Mouse (Mus musculus): ENCODE results near the gene Tmod3.

- TF ChIP-seq POLR2A (IDR thresholded peaks at IDR 0.05; ENCODE audit: borderline replicate concordance, low read depth, low read length) = no peak
- TF ChIP-seq CTCF (IDR thresholded peaks at IDR 0.05; ENCODE audit: low read depth, low read length) = no peak
These were observed 48.0 kb upstream of the Tmod3 start for GRCm38 (mm10) chr9:75607496-75607895.
